Mouse (Mus musculus) heart, embryonic 10.5 days (tissue): ENCODE data around the gene Fbp2. TPM values are rescaled to one million over a fixed set of nuclear protein-coding genes. Genes with fewer than 3 reads are reported as not detected.
"Not testable (repeated sequence)": the region's sequence is repeated elsewhere in the genome, so short reads cannot be mapped to it uniquely, and the experiment has no call there.

Experiments
- DNase-seq: peaks from one replicate; pipeline ENCODE4 v3.0.0-alpha.2; 2017; ENCODE audit warnings: low spot score
- H3K27ac ChIP-seq: fragments of 300-500 bp; sonication (generic); 2 replicates; pipeline ENCODE4 v1.5.1; 2016; ENCODE audit warnings: mild to moderate bottlenecking
- H3K27me3 ChIP-seq: fragments of 300-500 bp; sonication (generic); 2 replicates; pipeline ENCODE4 v1.6.1; 2016; ENCODE audit warnings: mild to moderate bottlenecking; ENCODE audit not compliant: poor library complexity, insufficient read depth, severe bottlenecking
- H3K36me3 ChIP-seq: fragments of 300-500 bp; sonication (generic); 2 replicates; pipeline ENCODE4 v1.6.1; 2016; ENCODE audit warnings: mild to moderate bottlenecking, moderate library complexity
- H3K4me1 ChIP-seq: fragments of 300-500 bp; sonication (generic); 2 replicates; pipeline ENCODE4 v1.6.1; 2016; ENCODE audit warnings: mild to moderate bottlenecking
- H3K4me3 ChIP-seq: fragments of 300-500 bp; sonication (generic); 2 replicates; pipeline ENCODE4 v1.5.1; 2016; ENCODE audit warnings: mild to moderate bottlenecking, moderate library complexity
- H3K9me3 ChIP-seq: fragments of 300-500 bp; sonication (generic); 2 replicates; pipeline ENCODE4 v1.6.1; 2016; ENCODE audit warnings: mild to moderate bottlenecking, moderate library complexity
- WGBS: fragments of 180-500 bp; shearing (Covaris S2); methylation state at CpG from one replicate; pipeline ENCODE4 v1.1.7; 2016; 5-methylcytosine and 5-hydroxymethylcytosine counted together
- polyA plus RNA-seq: library from polyadenylated mRNA; unstranded; fragments of >200 nt; fragmentation: Nextera tagmentation; extraction: Ambion mirVana; gene quantifications from 2 replicates; pipeline ENCODE4 v1.2.1, GENCODE M21; 2016

Fbp2 gene
- polyA plus RNA-seq, 1 experiment from 2014 or later = 0.41 TPM

DNA sequence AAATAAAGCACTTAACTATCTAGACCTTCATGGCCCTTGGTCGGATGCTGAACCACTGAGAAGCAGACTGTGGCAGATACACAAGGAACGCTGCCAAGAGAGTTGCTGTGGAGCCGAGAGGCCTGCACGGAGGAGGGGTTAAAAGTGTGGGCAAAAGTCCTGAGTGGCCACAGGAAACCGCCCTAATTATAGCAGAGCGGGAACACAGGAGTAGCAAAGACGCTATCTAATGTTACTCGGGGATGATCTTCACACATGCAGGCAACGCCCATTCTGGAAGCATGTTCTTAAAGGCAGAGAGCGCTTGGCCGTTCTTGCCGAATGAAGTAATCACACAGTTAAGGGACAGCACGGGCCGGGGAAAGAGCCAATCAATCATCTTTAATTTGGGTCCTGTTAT lies 1.4 kb downstream of the Fbp2 start:
- no peak for DNase-seq
- no peak overlapping the region for H3K4me3 ChIP-seq
- no peaks in the 10 kb centered on the region for H3K36me3 ChIP-seq
- no peaks in the 10 kb centered on the region for H3K9me3 ChIP-seq
- 82% methylated on average over 14 of the region's 14 CpGs for WGBS
- 0 out of 2 replicates have a peak, but pooled peaks cover 3% of the 10 kb centered on the region for H3K4me1 ChIP-seq
- H3K27me3 ChIP-seq = no peaks in the 10 kb centered on the region
- H3K27ac ChIP-seq = no peak overlapping the region

DNA sequence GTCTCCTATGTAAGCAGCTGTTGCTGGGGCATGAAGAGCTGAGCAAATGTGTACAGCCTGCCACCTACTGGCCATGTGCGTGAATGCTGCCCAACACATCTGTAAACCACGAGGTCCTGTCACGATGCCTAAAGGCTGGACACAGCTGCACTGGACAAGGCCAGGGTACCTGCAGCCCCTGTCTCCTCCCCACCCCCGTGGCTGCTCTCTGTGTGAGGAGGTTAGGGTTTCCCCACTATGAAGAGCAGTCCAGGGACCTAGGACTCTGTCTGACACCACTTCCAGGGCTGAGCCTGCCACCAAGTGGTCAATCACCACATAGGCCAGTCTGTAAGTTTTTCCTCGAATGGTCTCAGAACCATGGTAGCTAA lies 1.9 kb downstream of the Fbp2 start:
- Histone ChIP-seq H3K4me1 (0 out of 2 replicates have a peak, but pooled peaks cover 3% of the 10 kb centered on the region), H3K27me3 (no peaks in the 10 kb centered on the region), H3K36me3 (no peaks in the 10 kb centered on the region), H3K9me3 (no peaks in the 10 kb centered on the region), H3K27ac (peak overlapping the region; percentile 72; the same call in 1 of the 2 replicates), H3K4me3 (peak overlapping the region; percentile 50)
- 6% methylated on average over 5 of the region's 5 CpGs for WGBS
- peak; percentile 93 for DNase-seq

DNA sequence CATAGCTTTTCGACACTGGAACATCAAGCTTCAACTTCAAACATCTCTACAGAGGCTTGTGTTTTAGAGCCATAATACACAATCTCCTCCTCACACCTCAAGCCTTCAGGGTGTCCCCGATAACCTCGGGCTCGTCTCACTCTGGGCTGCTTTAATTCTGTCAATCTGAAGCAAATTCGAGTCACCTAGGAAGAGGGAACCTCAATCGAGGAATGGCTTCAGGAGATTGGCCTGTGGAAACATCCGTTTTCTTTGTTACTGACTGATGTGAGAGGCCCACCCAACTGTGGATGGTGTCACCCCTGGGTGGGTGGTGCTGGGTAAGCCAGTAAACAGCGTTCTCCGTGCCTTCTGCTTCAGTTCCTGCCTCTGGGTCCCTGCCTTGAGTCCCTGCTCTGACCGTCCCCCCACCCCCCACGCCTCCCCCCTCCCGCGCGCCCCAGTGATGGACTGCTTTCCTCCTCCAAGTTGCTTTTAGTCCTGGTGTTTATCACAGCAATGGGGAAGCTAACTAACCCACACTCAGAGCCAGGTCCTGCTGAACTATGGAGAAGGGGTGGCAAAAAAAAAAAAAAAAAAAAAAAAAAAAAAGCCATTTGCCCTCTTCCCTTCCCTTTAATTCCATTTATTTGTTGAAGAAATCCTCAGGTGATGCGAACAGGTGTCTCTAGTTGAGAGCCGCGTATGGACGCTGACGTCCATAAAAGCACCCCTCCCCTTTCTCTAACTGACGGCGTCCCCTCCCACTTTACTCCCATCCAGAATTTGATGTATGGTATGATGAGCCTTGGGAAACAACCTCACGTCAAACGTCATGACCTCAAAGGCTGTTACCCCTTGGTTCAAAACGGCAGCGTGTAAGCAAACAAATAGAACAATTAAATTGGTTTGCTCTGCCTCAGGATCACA lies 2.6 kb downstream of the Fbp2 start:
- Histone ChIP-seq H3K27ac (no peak overlapping the region), H3K4me1 (0 out of 2 replicates have a peak, but pooled peaks cover 3% of the 10 kb centered on the region), H3K27me3 (no peaks in the 10 kb centered on the region), H3K4me3 (peak overlapping the region; percentile 50), H3K36me3 (no peaks in the 10 kb centered on the region), H3K9me3 (no peaks in the 10 kb centered on the region)
- WGBS = 32% methylated on average over 25 of the region's 25 CpGs
- DNase-seq = no peak

DNA sequence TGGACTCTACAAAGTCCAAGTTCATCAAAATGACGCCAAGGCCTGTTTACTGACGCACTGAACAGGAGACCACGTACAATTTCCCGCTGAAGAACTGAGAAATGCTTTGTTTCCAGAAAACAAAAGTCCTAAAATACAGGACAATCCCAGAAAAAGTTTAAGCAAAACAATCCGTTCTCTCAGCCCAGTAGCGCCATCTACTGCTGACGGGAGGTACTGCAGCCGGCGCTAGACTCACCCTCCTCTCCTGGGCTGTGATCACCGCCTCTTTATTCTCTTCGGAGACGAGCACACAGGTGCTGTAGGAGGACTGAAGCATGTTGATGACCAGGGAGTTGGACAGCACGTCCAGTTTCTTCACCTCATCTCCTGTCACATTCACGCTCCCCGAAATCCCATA lies 3.6 kb downstream of the Fbp2 start:
- 0 out of 2 replicates have a peak, but pooled peaks cover 3% of the 10 kb centered on the region for H3K4me1 ChIP-seq
- H3K27me3 ChIP-seq = no peaks in the 10 kb centered on the region
- H3K27ac ChIP-seq = no peak overlapping the region
- H3K4me3 ChIP-seq = no peak overlapping the region
- H3K36me3 ChIP-seq = no peaks in the 10 kb centered on the region
- no peaks in the 10 kb centered on the region for H3K9me3 ChIP-seq
- peak; percentile 80 for DNase-seq
- WGBS = 12% methylated on average over 15 of the region's 15 CpGs

DNA sequence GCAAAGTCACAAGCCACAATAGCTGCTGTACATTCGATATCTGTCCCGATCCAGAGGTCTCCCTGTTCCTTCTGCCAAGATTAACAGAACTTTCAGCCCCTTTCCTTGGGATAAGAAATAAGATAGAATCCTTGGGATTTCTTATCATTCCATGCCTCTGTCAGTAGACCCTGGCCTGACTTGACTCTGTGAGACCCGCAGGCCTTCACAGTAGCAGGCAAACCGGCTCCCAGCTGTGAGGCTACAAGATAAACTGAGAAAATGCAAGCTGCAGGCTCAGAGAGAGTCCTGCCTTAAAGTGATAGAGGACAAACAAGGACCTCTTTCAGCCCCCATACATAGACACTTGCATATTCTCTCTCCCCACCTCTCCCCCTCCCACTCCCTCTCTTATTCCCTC lies 24.9 kb downstream of the Fbp2 start:
- Histone ChIP-seq H3K27me3 (no peaks in the 10 kb centered on the region), H3K9me3 (no peaks in the 10 kb centered on the region), H3K4me3 (no peak overlapping the region), H3K4me1 (no peaks in the 10 kb centered on the region), H3K27ac (no peak overlapping the region), H3K36me3 (no peaks in the 10 kb centered on the region)
- WGBS = 13% methylated on average over 4 of the region's 4 CpGs
- no peak for DNase-seq

DNA sequence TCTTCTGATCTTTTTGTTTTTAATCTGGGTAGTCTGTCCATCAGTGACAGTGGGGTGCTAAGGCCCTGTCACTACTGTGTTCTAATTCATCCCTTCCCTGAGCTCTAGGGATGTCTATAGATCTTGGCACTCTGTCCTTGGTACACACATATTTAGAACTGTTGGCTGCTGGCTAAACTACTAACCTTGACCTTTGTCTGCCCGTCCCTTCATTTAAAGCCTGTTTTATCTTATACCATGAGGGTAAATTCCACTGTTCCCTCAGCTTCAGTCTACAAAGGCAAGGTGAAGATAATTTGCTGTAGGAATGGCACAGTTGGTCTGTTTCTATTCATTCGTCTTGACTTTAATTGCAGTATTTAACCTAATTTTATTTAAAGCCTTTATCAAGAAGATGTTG lies 26.0 kb downstream of the Fbp2 start:
- Histone ChIP-seq H3K9me3 (no peaks in the 10 kb centered on the region), H3K36me3 (no peaks in the 10 kb centered on the region), H3K4me1 (no peaks in the 10 kb centered on the region), H3K27me3 (no peaks in the 10 kb centered on the region), H3K27ac (no peak overlapping the region), H3K4me3 (no peak overlapping the region)
- WGBS = 57% methylated on average over 2 of the region's 2 CpGs
- no peak for DNase-seq

DNA sequence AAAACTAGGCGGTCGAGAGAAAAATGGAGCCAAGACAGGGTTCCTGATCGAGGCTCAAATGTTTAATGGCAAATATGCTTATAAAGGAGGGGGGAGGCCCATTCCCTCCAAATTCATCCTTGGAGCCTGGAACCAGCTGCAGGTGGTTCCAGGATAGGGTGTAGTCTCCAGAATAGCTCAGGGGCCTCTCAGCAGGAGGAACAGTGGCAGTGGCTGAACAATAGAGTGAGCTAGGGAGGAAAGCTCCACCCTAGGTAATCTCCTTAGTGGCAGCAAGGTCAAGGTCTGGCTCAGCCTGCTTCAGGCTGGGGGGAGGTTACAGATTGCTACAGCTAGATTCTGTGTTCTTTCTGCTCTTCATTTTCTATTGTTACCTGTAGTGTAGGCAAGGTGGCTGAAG lies 42.5 kb downstream of the Fbp2 start:
- H3K27ac ChIP-seq, H3K36me3 ChIP-seq, DNase-seq, H3K27me3 ChIP-seq, H3K4me1 ChIP-seq, H3K9me3 ChIP-seq, H3K4me3 ChIP-seq: not testable (repeated sequence)
- 78% methylated on average over 3 of the region's 3 CpGs for WGBS

DNA sequence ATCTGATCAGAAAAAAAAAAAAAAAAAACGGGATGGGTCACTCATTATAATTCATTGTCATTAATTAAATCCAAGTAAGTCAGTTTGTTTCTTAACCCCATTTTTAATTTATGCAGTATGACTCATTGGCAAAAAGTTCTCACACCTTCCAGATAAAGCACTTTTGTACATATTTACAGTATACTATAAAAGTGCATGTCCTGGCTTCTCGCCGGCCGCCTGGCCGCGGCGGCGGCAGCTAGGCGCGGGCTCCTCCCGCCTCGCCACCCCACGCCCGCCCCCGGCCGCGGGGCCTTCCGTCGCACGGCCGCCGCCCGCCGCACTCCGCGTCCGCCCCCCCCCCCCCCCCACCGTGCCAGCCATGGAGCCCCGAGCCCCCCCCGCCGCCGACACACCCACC lies 45.5 kb downstream of the Fbp2 start:
- H3K27me3 ChIP-seq = no peaks in the 10 kb centered on the region
- no peaks in the 10 kb centered on the region for H3K4me1 ChIP-seq
- no peaks in the 10 kb centered on the region for H3K36me3 ChIP-seq
- H3K9me3 ChIP-seq = no peaks in the 10 kb centered on the region
- 0 out of 2 replicates have a peak overlapping the region, but pooled peaks have one; percentile 16 for H3K27ac ChIP-seq
- peak overlapping the region; percentile 56 for H3K4me3 ChIP-seq
- DNase-seq = no peak
- 7% methylated on average over 32 of the region's 32 CpGs for WGBS

DNA sequence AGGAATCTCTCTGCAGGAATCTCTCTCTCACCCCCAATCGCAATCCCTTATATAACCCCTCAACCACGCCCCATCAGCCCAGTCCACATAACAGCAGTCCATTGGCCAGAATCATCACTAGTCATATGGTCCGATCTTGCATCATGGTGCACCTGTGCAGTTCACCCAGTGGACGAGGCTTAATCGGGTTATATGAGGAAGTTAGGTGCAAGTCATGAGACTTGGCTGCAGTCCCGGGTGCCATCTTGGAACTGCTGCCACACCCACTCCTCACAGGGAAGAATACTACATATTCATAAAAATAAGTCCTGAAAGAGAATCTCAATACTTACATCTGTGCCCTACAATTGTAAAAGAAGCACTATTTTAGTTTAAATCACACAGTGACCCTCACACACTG lies 50.2 kb downstream of the Fbp2 start:
- not testable (repeated sequence) for H3K27ac ChIP-seq, H3K4me1 ChIP-seq, DNase-seq, H3K9me3 ChIP-seq, H3K27me3 ChIP-seq, H3K4me3 ChIP-seq, H3K36me3 ChIP-seq
- 79% methylated on average over 6 of the region's 6 CpGs for whole genome bisulfite sequencing

Other genes starting within 250 kb of the Fbp2 start
- 10.5 and 11.4 TPM in 2 replicates for gene 6720489N17Rik, start 234.2 kb downstream of the Fbp2 start, polyA plus RNA-seq
- 17.7 and 25.2 TPM in 2 replicates for gene Platr25, start 97.7 kb downstream of the Fbp2 start, polyA plus RNA-seq
- gene Gm5141, start 72.6 kb downstream of the Fbp2 start, polyA plus RNA-seq = 6.4 and 8.6 TPM in 2 replicates
- 0.25 TPM in 1 of 2 replicates, not detected in the other for gene Fbp1, start 29.9 kb upstream of the Fbp2 start, polyA plus RNA-seq
- 46.2 and 52.6 TPM in 2 replicates for gene 2010111I01Rik, start 106.5 kb upstream of the Fbp2 start, polyA plus RNA-seq